Mouse (Mus musculus): ENCODE results near the gene Gm4894.

Gene Gm4894

DNA sequence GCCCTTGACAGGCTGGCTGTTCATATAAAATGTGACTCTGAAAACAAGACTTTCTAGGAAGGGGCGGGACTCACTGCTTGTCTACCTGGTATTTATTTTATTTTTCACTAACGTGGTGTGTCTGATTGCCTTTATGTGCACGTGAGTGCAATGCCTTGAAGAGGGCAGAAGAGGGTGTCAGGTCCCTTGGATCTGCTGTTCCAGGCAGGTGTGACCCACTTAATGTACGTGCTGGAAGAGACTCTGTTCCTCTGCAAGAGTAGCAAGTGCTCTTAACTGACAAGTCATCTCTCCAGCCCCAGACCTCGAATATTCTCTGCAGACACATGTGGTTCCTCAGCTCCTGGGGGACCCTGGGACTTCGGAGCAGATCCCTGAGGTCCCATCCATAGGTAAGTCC lies at the start of gene Gm4894:
Gene Gm4894 (plus strand): TSS at position 301 of the 400 bp plus-strand sequence.
- DNase-seq (ENCODE audit: low spot score in 2 of 2), result no peak

DNA sequence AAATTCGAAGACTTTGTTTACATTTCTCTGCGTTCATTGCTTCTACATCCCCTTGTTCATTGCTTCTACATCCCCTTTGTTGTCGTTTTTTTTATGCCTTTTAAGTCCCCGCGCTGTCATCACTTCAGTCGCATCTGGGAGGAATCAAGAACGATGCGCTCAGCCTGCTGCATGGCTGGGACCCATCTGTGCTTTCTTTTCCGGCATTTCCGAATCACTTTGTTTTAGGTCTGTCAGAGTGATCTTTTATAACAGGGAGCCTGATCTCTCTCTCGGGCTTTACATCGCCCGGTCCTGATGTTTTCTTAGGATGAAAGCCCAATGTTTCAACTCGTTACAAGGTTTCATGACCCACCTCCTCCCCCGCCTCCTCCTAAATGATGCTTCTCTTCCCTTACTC lies 44.0 kb upstream of the Gm4894 start:
- no peak for DNase-seq (ENCODE audit: low spot score in 2 of 2)

GRCm38 (mm10) chr9:49211493-49211892 lies 38.8 kb upstream of the Gm4894 start:
- no peak for DNase-seq (ENCODE audit: low spot score in 2 of 2)

DNA sequence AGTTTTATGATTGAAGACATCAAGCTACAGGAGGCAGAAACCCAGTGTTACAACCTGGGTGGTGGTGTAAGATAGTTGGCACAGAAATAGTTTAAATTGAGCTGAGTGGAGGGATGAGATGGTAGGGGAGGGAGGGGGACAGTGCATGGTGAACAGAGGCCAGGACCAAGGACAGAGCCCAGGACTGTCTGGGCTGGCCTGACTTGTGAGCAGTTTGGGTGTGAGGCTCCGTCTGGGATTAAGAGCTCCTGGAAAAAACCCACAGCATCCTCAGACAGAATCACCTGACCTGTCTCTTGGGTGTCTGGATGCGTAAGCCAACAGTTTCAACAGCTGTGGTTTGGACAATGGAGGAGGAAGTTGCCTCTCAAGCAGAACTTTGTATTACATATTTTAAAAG lies 35.6 kb upstream of the Gm4894 start:
- DNase-seq (ENCODE audit: low spot score in 2 of 2), result no peak

DNA sequence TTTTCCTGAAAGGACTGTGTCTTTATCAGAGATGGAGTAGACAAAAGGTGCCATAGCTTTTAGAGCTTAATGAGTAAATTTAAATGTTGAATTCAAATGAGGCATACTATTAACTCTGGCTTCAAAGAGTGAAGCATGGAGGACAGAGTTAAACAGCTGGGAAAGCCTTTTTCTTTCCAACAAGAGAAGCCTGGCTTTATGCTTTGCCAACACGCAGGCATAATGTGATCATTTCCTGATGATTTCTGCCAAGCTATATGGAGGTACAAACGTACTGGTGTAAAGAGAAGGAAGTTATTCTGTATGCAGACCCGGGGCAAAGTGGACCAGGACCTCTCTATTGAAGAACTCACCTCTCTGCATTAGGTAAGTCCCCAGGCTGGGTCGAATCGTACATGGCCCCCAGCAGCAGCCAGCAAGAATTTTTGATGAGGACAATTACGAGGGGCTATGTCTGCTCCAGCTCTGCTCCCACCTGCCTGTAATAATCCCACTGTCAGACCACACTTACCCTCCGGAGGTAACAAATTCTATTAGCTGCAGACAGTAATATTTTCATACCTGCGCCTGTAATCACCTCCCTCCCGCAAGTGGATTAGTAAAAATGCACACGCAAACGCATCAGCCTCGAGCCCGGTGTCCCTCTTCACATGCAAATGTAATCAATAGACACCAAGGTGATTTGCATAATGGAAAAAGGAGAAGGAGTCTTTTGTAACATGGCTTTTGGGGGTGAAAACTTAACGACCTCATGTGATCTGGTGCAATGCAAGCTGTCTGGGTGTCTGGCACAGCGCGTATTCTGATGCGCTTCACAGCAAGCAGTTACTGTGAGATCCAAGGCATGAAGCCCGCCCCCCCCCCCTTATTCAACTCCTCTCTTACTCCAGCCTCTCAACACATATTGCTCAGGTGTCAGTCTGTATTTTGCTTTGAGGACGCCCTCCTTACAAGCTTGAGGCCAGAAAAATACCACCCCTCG lies 32.4 kb upstream of the Gm4894 start:
- DNase-seq (ENCODE audit: low spot score in 2 of 2), result no peak

- no peak for DNase-seq (ENCODE audit: low spot score in 2 of 2)
Observed at GRCm38 (mm10) chr9:49224488-49224887, 25.8 kb upstream of the Gm4894 start.

GRCm38 (mm10) chr9:49227442-49227841 lies 22.9 kb upstream of the Gm4894 start:
- peak; percentile 62 to 71 for DNase-seq (ENCODE audit: low spot score in 2 of 2)

- DNase-seq (ENCODE audit: low spot score in 2 of 2), result peak in 1 of 2 experiments; percentile 33
Observed at GRCm38 (mm10) chr9:49229054-49229453, 21.3 kb upstream of the Gm4894 start.

GRCm38 (mm10) chr9:49246839-49247238 lies 3.5 kb upstream of the Gm4894 start:
- DNase-seq (ENCODE audit: low spot score in 2 of 2), result peak; percentile 40 to 72

GRCm38 (mm10) chr9:49268949-49269348 lies 18.6 kb downstream of the Gm4894 start:
- no peak for DNase-seq (ENCODE audit: low spot score in 2 of 2)

- peak in 1 of 2 experiments; percentile 24 for DNase-seq (ENCODE audit: low spot score in 2 of 2)
Observed at GRCm38 (mm10) chr9:49273566-49273965, 23.2 kb downstream of the Gm4894 start.

GRCm38 (mm10) chr9:49275976-49276375 lies 25.6 kb downstream of the Gm4894 start:
- peak; percentile 47 to 50 for DNase-seq (ENCODE audit: low spot score in 2 of 2)

- DNase-seq (ENCODE audit: low spot score in 2 of 2), result no peak
Observed at GRCm38 (mm10) chr9:49276542-49277334, 26.4 kb downstream of the Gm4894 start.

- DNase-seq (ENCODE audit: low spot score in 2 of 2), result no peak
Observed at GRCm38 (mm10) chr9:49295101-49295500, 44.8 kb downstream of the Gm4894 start.

DNA sequence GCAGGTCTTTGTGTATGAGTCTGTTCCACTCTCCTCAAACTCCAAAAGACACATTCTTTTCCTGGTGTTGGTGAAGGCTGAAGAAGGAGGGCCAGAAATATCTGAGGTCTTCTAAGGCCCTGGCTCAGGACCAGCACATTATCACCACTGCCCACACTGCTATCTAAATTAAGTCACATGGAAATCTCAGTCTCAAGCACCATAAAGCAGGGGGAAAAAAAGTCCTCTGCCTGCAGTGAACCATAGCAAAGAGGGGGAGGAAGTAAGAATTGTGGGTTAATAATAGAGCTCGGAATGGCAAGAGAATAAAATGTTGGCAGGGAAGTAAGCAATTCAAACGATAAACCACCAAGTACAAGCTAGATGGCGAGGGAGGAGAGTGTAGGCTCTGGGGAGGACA lies 57.2 kb downstream of the Gm4894 start:
- DNase-seq (ENCODE audit: low spot score in 2 of 2), result peak in 1 of 2 experiments; percentile 39

GRCm38 (mm10) chr9:49310821-49311220 lies 60.5 kb downstream of the Gm4894 start:
- DNase-seq (ENCODE audit: low spot score in 2 of 2), result no peak

GRCm38 (mm10) chr9:49318638-49319037 lies 68.3 kb downstream of the Gm4894 start:
- DNase-seq (ENCODE audit: low spot score in 2 of 2), result no peak

Measured in right cerebral cortex, postnatal 10 days (tissue).